Mouse (Mus musculus): ENCODE results near the gene Trmt13. TPM values are rescaled to one million over a fixed set of nuclear protein-coding genes. Genes with fewer than 3 reads are reported as not detected.
"Not testable (repeated sequence)": the region's sequence is repeated elsewhere in the genome, so short reads cannot be mapped to it uniquely, and the experiment has no call there.

Trmt13 gene
- polyA plus RNA-seq, 1 experiment from 2014 or later = 35.2 TPM

GRCm38 (mm10) chr3:116577286-116577685 is 37.1 kb downstream of the Trmt13 start:
- H3K4me3 ChIP-seq (replicated peaks; ENCODE audit: low read length) = no peak overlapping the region
- H3K36me3 ChIP-seq (ENCODE audit: control insufficient read depth, insufficient read depth) = peaks cover 14% of the 10 kb centered on the region
- no peaks in the 10 kb centered on the region for H3K27me3 ChIP-seq (replicated peaks; ENCODE audit: control insufficient read depth, insufficient read depth, low read length)
- no peak overlapping the region for H3K4me2 ChIP-seq (ENCODE audit: low read length)
- 69% methylated on average over 3 of the region's 3 CpGs for WGBS
- H3K9me3 ChIP-seq (ENCODE audit: control insufficient read depth, low read length) = no peaks in the 10 kb centered on the region
- no peak for ATAC-seq
- no peak overlapping the region for H3K9ac ChIP-seq (replicated peaks; ENCODE audit: low read depth, low read length)
- H3K4me1 ChIP-seq (replicated peaks; ENCODE audit: control insufficient read depth, insufficient read depth, low read length) = no peaks in the 10 kb centered on the region
- H3K27ac ChIP-seq (ENCODE audit: low read length) = no peak overlapping the region

GRCm38 (mm10) chr3:116570628-116571027 is 43.8 kb downstream of the Trmt13 start:
- no peaks in the 10 kb centered on the region for H3K9me3 ChIP-seq (ENCODE audit: control insufficient read depth, low read length)
- no peak overlapping the region for H3K4me2 ChIP-seq (ENCODE audit: low read length)
- no peak for ATAC-seq
- H3K36me3 ChIP-seq (ENCODE audit: control insufficient read depth, insufficient read depth) = no peaks in the 10 kb centered on the region
- no peak overlapping the region for H3K4me3 ChIP-seq (replicated peaks; ENCODE audit: low read length)
- whole genome bisulfite sequencing = 79% methylated on average over 2 of the region's 2 CpGs
- no peak overlapping the region for H3K27ac ChIP-seq (ENCODE audit: low read length)
- H3K9ac ChIP-seq (replicated peaks; ENCODE audit: low read depth, low read length) = no peak overlapping the region
- no peaks in the 10 kb centered on the region for H3K27me3 ChIP-seq (replicated peaks; ENCODE audit: control insufficient read depth, insufficient read depth, low read length)
- H3K4me1 ChIP-seq (replicated peaks; ENCODE audit: control insufficient read depth, insufficient read depth, low read length) = no peaks in the 10 kb centered on the region

- Histone ChIP-seq H3K36me3 (ENCODE audit: control insufficient read depth, insufficient read depth) (no peaks in the 10 kb centered on the region), H3K27me3 (replicated peaks; ENCODE audit: control insufficient read depth, insufficient read depth, low read length) (no peaks in the 10 kb centered on the region), H3K4me2 (ENCODE audit: low read length) (no peak overlapping the region), H3K9me3 (ENCODE audit: control insufficient read depth, low read length) (no peaks in the 10 kb centered on the region), H3K9ac (replicated peaks; ENCODE audit: low read depth, low read length) (no peak overlapping the region), H3K27ac (ENCODE audit: low read length) (no peak overlapping the region), H3K4me1 (replicated peaks; ENCODE audit: control insufficient read depth, insufficient read depth, low read length) (no peaks in the 10 kb centered on the region), H3K4me3 (replicated peaks; ENCODE audit: low read length) (no peak overlapping the region)
- WGBS = 84% methylated on average over 7 of the region's 7 CpGs
- no peak for ATAC-seq
Measured at GRCm38 (mm10) chr3:116563095-116563492, 51.3 kb downstream of the Trmt13 start.

GRCm38 (mm10) chr3:116562408-116563094 is 51.8 kb downstream of the Trmt13 start, which contains the start of gene Lrrc39:
Gene Lrrc39 (plus strand): TSS chr3:116562973.
- Histone ChIP-seq H3K4me1 (replicated peaks; ENCODE audit: control insufficient read depth, insufficient read depth, low read length) (no peaks in the 10 kb centered on the region), H3K27me3 (replicated peaks; ENCODE audit: control insufficient read depth, insufficient read depth, low read length) (no peaks in the 10 kb centered on the region), H3K9ac (replicated peaks; ENCODE audit: low read depth, low read length) (no peak within 1 kb of the TSS), H3K4me3 (replicated peaks; ENCODE audit: low read length) (no peak within 1 kb of the TSS), H3K4me2 (ENCODE audit: low read length) (no peak within 1 kb of the TSS), H3K27ac (ENCODE audit: low read length) (no peak within 1 kb of the TSS), H3K36me3 (ENCODE audit: control insufficient read depth, insufficient read depth) (no peaks in the 10 kb centered on the region), H3K9me3 (ENCODE audit: control insufficient read depth, low read length) (no peaks in the 10 kb centered on the region)
- WGBS = 87% methylated on average over 7 of the region's 7 CpGs
- ATAC-seq = no peak

- not testable (repeated sequence) for H3K27ac ChIP-seq (ENCODE audit: low read length); H3K4me3 ChIP-seq (replicated peaks; ENCODE audit: low read length); ATAC-seq; H3K9ac ChIP-seq (replicated peaks; ENCODE audit: low read depth, low read length); H3K36me3 ChIP-seq (ENCODE audit: control insufficient read depth, insufficient read depth); H3K4me1 ChIP-seq (replicated peaks; ENCODE audit: control insufficient read depth, insufficient read depth, low read length); H3K9me3 ChIP-seq (ENCODE audit: control insufficient read depth, low read length); H3K27me3 ChIP-seq (replicated peaks; ENCODE audit: control insufficient read depth, insufficient read depth, low read length); H3K4me2 ChIP-seq (ENCODE audit: low read length)
- 93% methylated on average over 13 of the region's 14 CpGs for WGBS
Measured at GRCm38 (mm10) chr3:116561315-116561714, 53.1 kb downstream of the Trmt13 start.

- peaks cover 1% of the 10 kb centered on the region for H3K36me3 ChIP-seq (ENCODE audit: control insufficient read depth, insufficient read depth)
- H3K9ac ChIP-seq (replicated peaks; ENCODE audit: low read depth, low read length) = no peak overlapping the region
- no peaks in the 10 kb centered on the region for H3K9me3 ChIP-seq (ENCODE audit: control insufficient read depth, low read length)
- H3K4me3 ChIP-seq (replicated peaks; ENCODE audit: low read length) = no peak overlapping the region
- H3K4me2 ChIP-seq (ENCODE audit: low read length) = no peak overlapping the region
- 95% methylated on average over 5 of the region's 5 CpGs for WGBS
- ATAC-seq = no peak
- H3K4me1 ChIP-seq (replicated peaks; ENCODE audit: control insufficient read depth, insufficient read depth, low read length) = no peaks in the 10 kb centered on the region
- H3K27ac ChIP-seq (ENCODE audit: low read length) = no peak overlapping the region
- H3K27me3 ChIP-seq (replicated peaks; ENCODE audit: control insufficient read depth, insufficient read depth, low read length) = no peaks in the 10 kb centered on the region
Measured at GRCm38 (mm10) chr3:116551362-116551761, 63.0 kb downstream of the Trmt13 start.

- no peaks in the 10 kb centered on the region for H3K9me3 ChIP-seq (ENCODE audit: control insufficient read depth, low read length)
- no peaks in the 10 kb centered on the region for H3K27me3 ChIP-seq (replicated peaks; ENCODE audit: control insufficient read depth, insufficient read depth, low read length)
- ATAC-seq = no peak
- WGBS = 92% methylated on average over 5 of the region's 5 CpGs
- no peak overlapping the region for H3K27ac ChIP-seq (ENCODE audit: low read length)
- H3K4me3 ChIP-seq (replicated peaks; ENCODE audit: low read length) = no peak overlapping the region
- no peak overlapping the region for H3K4me2 ChIP-seq (ENCODE audit: low read length)
- no peak overlapping the region for H3K9ac ChIP-seq (replicated peaks; ENCODE audit: low read depth, low read length)
- peaks cover 7% of the 10 kb centered on the region for H3K36me3 ChIP-seq (ENCODE audit: control insufficient read depth, insufficient read depth)
- no peaks in the 10 kb centered on the region for H3K4me1 ChIP-seq (replicated peaks; ENCODE audit: control insufficient read depth, insufficient read depth, low read length)
Measured at GRCm38 (mm10) chr3:116547430-116547829, 67.0 kb downstream of the Trmt13 start.

- ATAC-seq = no peak
- H3K9me3 ChIP-seq (ENCODE audit: control insufficient read depth, low read length) = no peaks in the 10 kb centered on the region
- H3K36me3 ChIP-seq (ENCODE audit: control insufficient read depth, insufficient read depth) = peaks cover 17% of the 10 kb centered on the region
- 93% methylated on average over 3 of the region's 3 CpGs for WGBS
- H3K4me3 ChIP-seq (replicated peaks; ENCODE audit: low read length) = no peak overlapping the region
- no peak overlapping the region for H3K9ac ChIP-seq (replicated peaks; ENCODE audit: low read depth, low read length)
- H3K4me2 ChIP-seq (ENCODE audit: low read length) = no peak overlapping the region
- no peaks in the 10 kb centered on the region for H3K4me1 ChIP-seq (replicated peaks; ENCODE audit: control insufficient read depth, insufficient read depth, low read length)
- H3K27me3 ChIP-seq (replicated peaks; ENCODE audit: control insufficient read depth, insufficient read depth, low read length) = no peaks in the 10 kb centered on the region
- H3K27ac ChIP-seq (ENCODE audit: low read length) = no peak overlapping the region
Measured at GRCm38 (mm10) chr3:116542532-116542931, 71.9 kb downstream of the Trmt13 start.

GRCm38 (mm10) chr3:116542070-116542469 is 72.3 kb downstream of the Trmt13 start:
- no peak overlapping the region for H3K4me3 ChIP-seq (replicated peaks; ENCODE audit: low read length)
- H3K36me3 ChIP-seq (ENCODE audit: control insufficient read depth, insufficient read depth) = peaks cover 17% of the 10 kb centered on the region
- H3K9ac ChIP-seq (replicated peaks; ENCODE audit: low read depth, low read length) = no peak overlapping the region
- H3K4me1 ChIP-seq (replicated peaks; ENCODE audit: control insufficient read depth, insufficient read depth, low read length) = no peaks in the 10 kb centered on the region
- no peak for ATAC-seq
- no peak overlapping the region for H3K4me2 ChIP-seq (ENCODE audit: low read length)
- no peaks in the 10 kb centered on the region for H3K9me3 ChIP-seq (ENCODE audit: control insufficient read depth, low read length)
- 94% methylated on average over 2 of the region's 2 CpGs for WGBS
- no peak overlapping the region for H3K27ac ChIP-seq (ENCODE audit: low read length)
- no peaks in the 10 kb centered on the region for H3K27me3 ChIP-seq (replicated peaks; ENCODE audit: control insufficient read depth, insufficient read depth, low read length)

- WGBS = 60% methylated on average over 6 of the region's 6 CpGs
- H3K9ac ChIP-seq (replicated peaks; ENCODE audit: low read depth, low read length) = no peak overlapping the region
Measured at GRCm38 (mm10) chr3:116537200-116537573, 77.2 kb downstream of the Trmt13 start.

More at GRCm38 (mm10) chr3:116537200-116537573, 77.2 kb downstream of the Trmt13 start:
- no peak overlapping the region for H3K27ac ChIP-seq (ENCODE audit: low read length)
- H3K9me3 ChIP-seq (ENCODE audit: control insufficient read depth, low read length) = no peaks in the 10 kb centered on the region
- H3K4me1 ChIP-seq (replicated peaks; ENCODE audit: control insufficient read depth, insufficient read depth, low read length) = no peaks in the 10 kb centered on the region
- no peak for ATAC-seq
- H3K27me3 ChIP-seq (replicated peaks; ENCODE audit: control insufficient read depth, insufficient read depth, low read length) = no peaks in the 10 kb centered on the region
- H3K4me3 ChIP-seq (replicated peaks; ENCODE audit: low read length) = no peak overlapping the region
- peaks cover 15% of the 10 kb centered on the region for H3K36me3 ChIP-seq (ENCODE audit: control insufficient read depth, insufficient read depth)
- H3K4me2 ChIP-seq (ENCODE audit: low read length) = no peak overlapping the region

Data from forebrain, embryonic 16.5 days (tissue).